Mouse (Mus musculus) ES-E14 (cell line): ENCODE measurements around the gene Fcrl5. TPM values are rescaled to one million over a fixed set of nuclear protein-coding genes. Genes with fewer than 3 reads are reported as not detected.

ENCODE experiments used
- DNase-seq: peaks from one replicate; pipeline ENCODE4 v3.0.0-alpha.2; 2013; ENCODE audit warnings: low read depth, low spot score
- H3K27ac ChIP-seq: 2 replicates; pipeline ENCODE4 v1.5.1; 2012; ENCODE audit warnings: low read depth, mild to moderate bottlenecking, low read length, moderate library complexity, mixed read lengths; ENCODE audit not compliant: poor library complexity, insufficient read depth, severe bottlenecking
- H3K36me3 ChIP-seq: 2 replicates; pipeline ENCODE4 v1.6.1; 2012; ENCODE audit warnings: mild to moderate bottlenecking, low read length, moderate library complexity, mixed read lengths; ENCODE audit not compliant: control insufficient read depth, poor library complexity, insufficient read depth, severe bottlenecking
- H3K4me1 ChIP-seq, 2 experiments: fragments of 150-350 bp in 1 of 2; sonication (generic) in 1 of 2; 2 replicates each; pipeline ENCODE4 v1.6.1; 2012; ENCODE audit warnings: low read length in 2 of 2, mild to moderate bottlenecking in 1 of 2, mixed read lengths in 1 of 2; ENCODE audit not compliant: control insufficient read depth in 2 of 2, insufficient read depth in 2 of 2, poor library complexity in 1 of 2
- H3K4me3 ChIP-seq, 2 experiments: fragments of 150-350 bp in 1 of 2; sonication (generic) in 1 of 2; 2 replicates each; pipeline ENCODE4 v1.5.1; 2012; ENCODE audit warnings: low read length in 2 of 2, low read depth in 1 of 2, mild to moderate bottlenecking in 1 of 2, mixed read lengths in 1 of 2; ENCODE audit not compliant: insufficient read depth in 1 of 2, poor library complexity in 1 of 2, severe bottlenecking in 1 of 2
- H3K9ac ChIP-seq: 2 replicates; pipeline ENCODE4 v1.6.1; 2012; ENCODE audit warnings: low read depth, mild to moderate bottlenecking, low read length, mixed read lengths; ENCODE audit not compliant: poor library complexity, insufficient read depth, severe bottlenecking
- H3K9me3 ChIP-seq: fragments of 150-350 bp; sonication (generic); 2 replicates; pipeline ENCODE4 v1.6.1; 2012; ENCODE audit warnings: low read depth, mild to moderate bottlenecking, low read length; ENCODE audit not compliant: control insufficient read depth, insufficient read depth
- ZNF384 ChIP-seq: IDR thresholded peaks from 2 replicates; pipeline ENCODE4 v1.6.1; 2012; ENCODE audit warnings: low read depth, low read length, inconsistent platforms
- in situ Hi-C, 2 experiments: fragments of 600-800 bp; cut with MboI; formaldehyde crosslinking; loops; one replicate each; pipeline ENCODE4 v1.15.1; 2025; ENCODE audit warnings: low sequenced_read_pairs in 2 of 2, inconsistent platforms in 1 of 2; ENCODE audit not compliant: unreplicated experiment in 2 of 2
- total RNA-seq: library from RNA; depleted of rRNA; stranded (reverse); fragments of 300-350 nt; gene quantifications from 2 replicates; pipeline ENCODE4 v1.2.3, GENCODE M21; 2012; rRNA removed

Fcrl5 gene
- total RNA-seq, 1 experiment: 0.45 TPM

GRCm38 (mm10) chr3:87549908-87550307 is 114.3 kb downstream of the Fcrl5 start:
- H3K4me1 ChIP-seq: no peaks in the 10 kb centered on the region; a peak in 1 of 4 replicates
- no peak overlapping the region for H3K27ac ChIP-seq
- no peaks in the 10 kb centered on the region for H3K36me3 ChIP-seq
- no peak overlapping the region for H3K9ac ChIP-seq
- no peak for TF ChIP-seq ZNF384
- DNase-seq: no peak
- peak overlapping the region in 1 of 2 experiments; percentile 23; a peak in 1 of 4 replicates for H3K4me3 ChIP-seq
- no peaks in the 10 kb centered on the region for H3K9me3 ChIP-seq
- in situ Hi-C loops: no loop called here

Other genes with a start within 250 kb of the Fcrl5 start
- not detected in 2 replicates for gene Fcrls, start 172.0 kb upstream of the Fcrl5 start, total RNA-seq
- not detected in 2 replicates for gene Cd5l, start 77.9 kb upstream of the Fcrl5 start, total RNA-seq
- gene Fcrl1, start 59.4 kb upstream of the Fcrl5 start, total RNA-seq: 0.27 and 0.32 TPM in 2 replicates
- gene Etv3, start 89.6 kb downstream of the Fcrl5 start, total RNA-seq: 8.0 and 8.8 TPM in 2 replicates
- gene Arhgef11, start 181.8 kb downstream of the Fcrl5 start, total RNA-seq: 14.1 and 14.2 TPM in 2 replicates